Mouse (Mus musculus): ENCODE data around the gene Rpl15.
"Not testable (repeated sequence)": the region's sequence is repeated elsewhere in the genome, so short reads cannot be mapped to it uniquely, and the experiment has no call there.

Gene Rpl15

DNA sequence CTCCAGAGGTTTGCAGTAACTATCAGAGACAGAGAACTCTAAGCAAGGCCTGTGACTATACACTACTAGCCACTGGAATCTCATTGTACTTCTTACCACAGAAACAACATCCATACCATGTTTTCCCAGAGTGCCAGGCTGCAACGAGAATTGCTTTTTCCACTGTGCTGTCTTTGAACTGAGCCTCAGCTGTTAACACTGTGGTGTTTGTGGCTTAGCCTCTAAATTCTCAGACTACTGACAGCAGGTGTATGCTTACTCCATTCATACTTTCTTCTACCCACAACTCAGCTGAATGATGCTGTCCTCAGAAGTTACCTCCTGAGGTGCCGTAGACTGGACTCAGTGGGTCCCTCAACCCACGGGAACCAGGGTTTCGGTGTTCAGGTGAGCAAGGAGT, 29.4 kb downstream of the Rpl15 start:
- DNase-seq (ENCODE audit: extremely low read depth, low read depth), result no peak

- no peak for DNase-seq (ENCODE audit: extremely low read depth, low read depth)
Measured at GRCm38 (mm10) chr14:18240132-18240531, 31.1 kb downstream of the Rpl15 start.

GRCm38 (mm10) chr14:18238750-18239731, 32.1 kb downstream of the Rpl15 start, which contains the start of gene Nr1d2:
Nr1d2 (minus strand) TSS chr14:18239127.
- DNase-seq (ENCODE audit: extremely low read depth, low read depth), result peak; percentile 91

DNA sequence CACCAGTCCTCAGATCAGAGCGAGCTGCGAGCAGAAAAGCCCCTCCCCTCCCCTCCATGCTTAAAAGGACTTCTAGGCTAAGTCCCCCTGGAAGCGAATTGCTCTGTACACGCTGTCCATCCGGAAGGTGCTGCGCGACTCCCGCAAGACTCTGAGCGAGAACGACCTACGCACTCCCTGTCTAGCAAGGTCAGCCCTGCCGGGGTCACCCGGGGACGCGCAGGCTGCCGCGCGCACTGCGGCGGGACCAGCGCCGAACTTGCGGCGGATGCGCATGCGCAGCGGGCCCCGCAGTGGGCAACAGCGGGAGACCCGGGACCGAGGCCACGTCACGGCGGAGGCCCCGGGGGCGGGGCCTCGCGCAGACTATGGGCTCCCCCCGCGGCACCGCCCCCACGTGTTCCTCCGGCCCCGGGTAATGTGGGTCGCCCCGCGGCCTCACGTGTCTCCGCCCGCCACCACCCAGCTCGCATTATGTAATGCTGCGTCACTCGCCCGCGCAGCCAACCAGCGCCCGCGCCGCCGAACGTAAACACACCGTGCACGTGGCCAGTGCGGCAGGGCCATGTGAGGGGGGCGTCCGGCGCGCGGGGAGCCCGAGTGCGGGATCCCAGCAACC, 33.0 kb downstream of the Rpl15 start:
- DNase-seq (ENCODE audit: extremely low read depth, low read depth), result peak; percentile 78

DNA sequence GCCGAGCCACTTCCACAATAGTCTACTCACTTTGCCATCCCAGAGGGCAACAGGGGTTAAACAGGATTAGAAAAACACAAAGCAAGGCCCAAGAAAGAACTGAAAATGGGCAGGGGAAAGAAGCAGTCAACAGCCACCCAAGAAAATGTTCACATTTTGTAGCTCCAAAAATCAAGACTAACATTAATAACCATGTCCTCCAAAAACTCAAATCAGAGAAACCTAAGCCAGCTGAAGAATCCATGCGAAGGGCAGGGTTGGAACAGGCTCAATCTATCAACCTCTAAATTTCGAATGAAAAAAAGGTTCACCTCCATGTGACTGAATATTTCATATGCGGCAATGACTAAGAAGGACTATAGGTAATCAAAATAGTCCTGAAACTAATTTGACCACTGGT, 33.8 kb downstream of the Rpl15 start:
- DNase-seq (ENCODE audit: extremely low read depth, low read depth), result no peak

GRCm38 (mm10) chr14:18236496-18237235, 34.5 kb downstream of the Rpl15 start:
- DNase-seq (ENCODE audit: extremely low read depth, low read depth), result not testable (repeated sequence)

DNA sequence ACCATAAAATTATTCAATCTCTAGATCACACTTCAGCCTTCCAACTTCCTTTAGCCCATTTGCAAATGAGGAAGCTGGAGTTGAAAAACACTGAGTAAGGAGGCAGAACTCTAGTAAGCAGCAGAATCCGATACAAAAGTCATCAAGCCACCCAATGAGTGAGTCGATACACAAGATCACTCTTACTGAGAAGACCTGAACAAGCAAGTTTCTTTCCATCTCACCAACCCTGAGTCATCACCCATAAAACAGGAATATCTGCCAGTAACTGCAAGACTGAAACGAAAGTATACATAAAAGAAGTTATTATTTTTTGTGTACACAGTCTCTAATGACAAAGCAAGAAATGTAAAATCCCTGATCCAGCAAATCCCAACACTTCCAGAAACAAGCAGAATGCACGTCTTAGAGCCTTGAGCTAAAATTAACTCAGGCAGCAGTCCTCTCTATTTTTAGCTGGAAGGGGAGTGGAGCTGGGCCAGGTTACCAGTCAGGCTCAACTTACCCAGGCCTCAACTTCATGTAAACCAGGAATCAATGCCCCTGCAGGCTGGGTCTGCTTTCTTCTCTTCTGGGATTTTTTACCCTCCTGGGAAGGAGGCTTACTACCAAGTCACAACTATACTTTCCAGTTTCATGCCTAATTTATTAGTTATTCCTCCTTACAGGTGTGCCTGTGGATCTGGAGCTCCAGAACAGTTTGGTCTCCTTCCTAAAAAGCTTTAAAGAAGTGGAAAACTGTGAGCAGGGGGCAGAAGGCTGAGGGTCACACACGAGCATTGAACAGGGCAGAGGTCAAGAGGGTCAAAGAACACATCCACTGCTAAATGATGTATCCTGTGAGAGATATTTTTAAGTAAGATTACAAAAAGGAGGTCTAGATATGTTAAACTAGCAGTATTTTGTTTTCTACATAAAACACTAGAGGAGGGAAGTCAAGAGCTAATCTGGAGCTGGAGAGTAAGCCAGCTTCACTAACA, 36.9 kb downstream of the Rpl15 start:
- DNase-seq (ENCODE audit: extremely low read depth, low read depth), result peak; percentile 59

- no peak for DNase-seq (ENCODE audit: extremely low read depth, low read depth)
Measured at GRCm38 (mm10) chr14:18233076-18233475, 38.1 kb downstream of the Rpl15 start.

DNA sequence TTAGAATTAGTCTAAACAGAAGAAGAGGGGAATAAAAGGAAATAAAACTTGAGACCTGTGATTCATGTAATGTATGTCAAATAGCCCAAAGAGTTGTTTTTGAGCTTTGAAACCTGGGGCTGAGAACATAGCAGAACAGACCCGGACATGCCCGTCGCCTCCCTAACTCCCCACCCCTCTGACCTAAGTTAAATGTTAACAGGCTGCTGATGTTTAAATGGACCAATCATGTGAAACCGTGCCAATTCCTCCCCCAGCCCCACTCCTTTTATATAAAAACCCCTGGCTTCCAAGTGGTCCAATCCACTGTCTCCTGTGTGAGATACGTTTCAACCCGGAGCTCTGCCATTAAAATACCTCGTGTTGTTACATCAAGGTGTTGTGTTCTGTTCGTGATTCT, 39.3 kb downstream of the Rpl15 start:
- DNase-seq (ENCODE audit: extremely low read depth, low read depth), result not testable (repeated sequence)

DNA sequence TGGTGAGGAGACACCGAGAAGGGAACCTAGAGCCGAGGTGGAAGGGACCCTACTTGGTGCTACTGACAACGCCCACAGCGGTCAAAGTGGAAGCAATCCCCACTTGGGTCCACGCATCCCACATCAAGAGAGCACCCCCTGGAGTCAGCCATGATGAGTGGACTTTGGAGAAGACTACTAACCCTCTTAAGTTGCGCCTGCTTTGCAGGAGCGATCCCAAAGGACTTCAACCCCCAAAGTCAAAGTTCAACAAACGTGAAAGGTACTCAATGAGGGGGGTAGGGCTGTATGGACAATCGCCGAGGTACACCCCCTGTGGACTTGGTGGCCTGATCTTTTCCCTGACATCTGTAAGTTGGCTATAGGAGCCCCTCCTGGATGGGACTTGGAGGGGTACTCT, 41.4 kb downstream of the Rpl15 start:
- DNase-seq (ENCODE audit: extremely low read depth, low read depth), result not testable (repeated sequence)

- DNase-seq (ENCODE audit: extremely low read depth, low read depth), result not testable (repeated sequence)
Measured at GRCm38 (mm10) chr14:18226181-18226580, 45.0 kb downstream of the Rpl15 start.

DNA sequence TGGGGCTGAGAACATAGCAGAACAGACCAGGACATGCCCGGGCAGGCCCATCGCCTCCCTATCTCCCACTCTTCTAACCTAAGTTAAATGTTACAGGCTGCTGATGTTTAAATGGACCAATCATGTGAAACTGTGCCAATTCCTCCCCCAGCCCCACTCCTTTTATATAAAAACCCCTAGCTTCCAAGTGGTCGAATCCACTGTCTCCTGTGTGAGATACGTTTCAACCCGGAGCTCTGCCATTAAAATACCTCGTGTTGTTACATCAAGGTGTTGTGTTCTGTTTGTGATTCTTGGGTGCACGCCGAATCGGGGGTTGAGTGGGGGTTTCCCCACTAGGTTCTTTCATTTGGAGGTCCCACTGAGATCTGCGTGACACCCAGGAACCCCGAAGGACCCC, 45.8 kb downstream of the Rpl15 start:
- DNase-seq (ENCODE audit: extremely low read depth, low read depth), result not testable (repeated sequence)

GRCm38 (mm10) chr14:18221977-18222376, 49.2 kb downstream of the Rpl15 start:
- DNase-seq (ENCODE audit: extremely low read depth, low read depth), result no peak

All from MEL-GATA-1-ER (cell line).